Mouse (Mus musculus) macrophage (primary cell): ENCODE results near the gene Aass. TPM values are rescaled to one million over a fixed set of nuclear protein-coding genes. Genes with fewer than 3 reads are reported as not detected.
"Not testable (repeated sequence)": the region's sequence is repeated elsewhere in the genome, so short reads cannot be mapped to it uniquely, and the experiment has no call there.

ENCODE experiments used
- H3K27ac ChIP-seq: fragments of 350-480 bp; formaldehyde crosslinking; 2 replicates; pipeline ENCODE4 v1.9.0; 2021
- H3K36me3 ChIP-seq: fragments of 350-480 bp; formaldehyde crosslinking; 2 replicates; pipeline ENCODE4 v1.9.0; 2021; ENCODE audit errors: inconsistent target
- H3K4me3 ChIP-seq: fragments of 350-480 bp; formaldehyde crosslinking; 2 replicates; pipeline ENCODE4 v1.9.0; 2021; ENCODE audit errors: inconsistent target
- H3K79me2 ChIP-seq: fragments of 350-480 bp; formaldehyde crosslinking; 2 replicates; pipeline ENCODE4 v1.9.0; 2021; ENCODE audit errors: inconsistent target
- WGBS: methylation state at CpG from one replicate; pipeline ENCODE4 v1.1.7; 2026; ENCODE audit warnings: inconsistent platforms; ENCODE audit not compliant: missing documents; 5-methylcytosine and 5-hydroxymethylcytosine counted together
- polyA plus RNA-seq: library from polyadenylated mRNA; stranded (reverse); fragments of 250-400 nt; gene quantifications from 3 replicates; pipeline ENCODE4 v1.2.4, GENCODE M21; 2018; ENCODE audit warnings: inconsistent platforms
- total RNA-seq, 78 experiments: library from RNA; depleted of rRNA; stranded (reverse); fragments of 250-400 nt; gene quantifications; 1 replicate in 9 of 78; 2 replicates in 24 of 78; 3 replicates in 43 of 78; 4 replicates in 2 of 78; pipeline ENCODE4 v1.2.4; 2018; ENCODE audit warnings: inconsistent platforms in 56 of 78

Aass gene
- total RNA-seq (2018; cell fraction: chromatin; rRNA removed), result 1 to 10 TPM in 1 of 26 experiments, not detected in 25; 1.8 TPM
- not detected for total RNA-seq (2018; cell fraction: cytosol; rRNA removed)
- total RNA-seq (2018; cell fraction: nucleus; rRNA removed), result not detected
- not detected in 3 replicates for polyA plus RNA-seq

GRCm38 (mm10) chr6:23132573-23133181 is at the start of gene Aass:
Aass (minus strand) TSS chr6:23132986.
- Histone ChIP-seq H3K79me2 (no peaks in the 10 kb centered on the region), H3K36me3 (no peaks in the 10 kb centered on the region), H3K27ac (no peak within 1 kb of the TSS), H3K4me3 (no peak within 1 kb of the TSS)
- WGBS, result 2% methylated on average over 20 of the region's 20 CpGs

DNA sequence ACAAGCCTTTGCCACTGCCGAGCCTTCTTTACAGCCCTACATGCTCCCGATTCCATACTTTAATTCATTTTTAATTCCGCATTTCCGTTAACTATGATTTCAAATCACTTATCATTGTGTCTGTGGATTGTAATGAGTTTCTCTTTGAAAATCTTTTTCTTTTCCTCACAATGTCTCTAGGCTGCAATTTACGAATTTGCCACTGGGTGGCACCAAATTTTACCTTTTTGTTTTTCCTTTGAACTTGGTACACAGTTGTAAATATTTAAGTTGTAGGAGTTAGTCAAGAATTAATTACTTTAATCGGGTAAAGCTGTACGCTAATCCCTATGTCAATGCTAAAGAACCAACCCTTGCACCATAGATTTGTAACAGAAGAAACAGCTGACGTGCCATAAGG is 47.3 kb upstream of the Aass start:
- no peaks in the 10 kb centered on the region for H3K36me3 ChIP-seq
- H3K27ac ChIP-seq, result no peak overlapping the region
- H3K79me2 ChIP-seq, result no peaks in the 10 kb centered on the region
- H3K4me3 ChIP-seq, result no peak overlapping the region
- 29% methylated on average over 8 of the region's 8 CpGs for WGBS

- not testable (repeated sequence) for H3K27ac ChIP-seq, H3K4me3 ChIP-seq, H3K36me3 ChIP-seq, H3K79me2 ChIP-seq
- 57% methylated on average over 1 of the region's 2 CpGs for WGBS
Observed at GRCm38 (mm10) chr6:23163824-23164223, 31.0 kb upstream of the Aass start.

GRCm38 (mm10) chr6:23156357-23156756 is 23.6 kb upstream of the Aass start:
- not testable (repeated sequence) for H3K79me2 ChIP-seq, H3K4me3 ChIP-seq, H3K36me3 ChIP-seq, H3K27ac ChIP-seq
- WGBS, result 100% methylated on average over 1 of the region's 3 CpGs

GRCm38 (mm10) chr6:23153112-23153511 is 20.3 kb upstream of the Aass start:
- H3K27ac ChIP-seq, result no peak overlapping the region
- no peak overlapping the region for H3K4me3 ChIP-seq
- H3K79me2 ChIP-seq, result no peaks in the 10 kb centered on the region
- WGBS, result 100% methylated on average over 2 of the region's 2 CpGs
- no peaks in the 10 kb centered on the region for H3K36me3 ChIP-seq

GRCm38 (mm10) chr6:23147221-23147620 is 14.4 kb upstream of the Aass start:
- Histone ChIP-seq H3K27ac (no peak overlapping the region), H3K79me2 (no peaks in the 10 kb centered on the region), H3K4me3 (no peak overlapping the region), H3K36me3 (no peaks in the 10 kb centered on the region)
- 90% methylated on average over 1 of the region's 2 CpGs for WGBS

- H3K79me2 ChIP-seq, result no peaks in the 10 kb centered on the region
- H3K36me3 ChIP-seq, result no peaks in the 10 kb centered on the region
- no peak overlapping the region for H3K27ac ChIP-seq
- no peak overlapping the region for H3K4me3 ChIP-seq
Observed at GRCm38 (mm10) chr6:23143980-23144379, 11.2 kb upstream of the Aass start.

DNA sequence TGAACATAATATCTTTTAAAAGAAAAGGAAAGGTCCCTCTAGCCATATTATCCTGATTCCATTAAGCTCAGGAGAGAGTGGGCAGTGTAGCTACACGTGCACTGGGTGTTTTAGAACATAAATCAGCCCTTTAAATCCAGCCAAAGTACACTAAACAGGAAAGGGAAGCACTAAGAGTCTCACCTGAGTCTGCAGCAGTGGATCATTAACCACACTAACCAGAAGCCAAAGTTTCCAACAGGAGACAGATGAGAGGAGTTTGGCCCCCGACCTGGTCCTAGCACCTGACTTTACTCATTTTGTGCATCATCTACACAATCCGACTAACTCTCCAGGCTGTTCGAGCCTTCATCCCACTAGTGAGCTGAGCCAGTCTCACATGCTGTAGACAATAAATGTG is 1.8 kb downstream of the Aass start:
- whole genome bisulfite sequencing, result 54% methylated on average over 4 of the region's 4 CpGs
- H3K27ac ChIP-seq, result no peak overlapping the region
- H3K4me3 ChIP-seq, result no peak overlapping the region
- H3K36me3 ChIP-seq, result no peaks in the 10 kb centered on the region
- H3K79me2 ChIP-seq, result no peaks in the 10 kb centered on the region

GRCm38 (mm10) chr6:23129201-23129600 is 3.6 kb downstream of the Aass start:
- Histone ChIP-seq H3K36me3 (no peaks in the 10 kb centered on the region), H3K79me2 (no peaks in the 10 kb centered on the region), H3K4me3 (no peak overlapping the region), H3K27ac (no peak overlapping the region)
- 85% methylated on average over 4 of the region's 4 CpGs for WGBS

DNA sequence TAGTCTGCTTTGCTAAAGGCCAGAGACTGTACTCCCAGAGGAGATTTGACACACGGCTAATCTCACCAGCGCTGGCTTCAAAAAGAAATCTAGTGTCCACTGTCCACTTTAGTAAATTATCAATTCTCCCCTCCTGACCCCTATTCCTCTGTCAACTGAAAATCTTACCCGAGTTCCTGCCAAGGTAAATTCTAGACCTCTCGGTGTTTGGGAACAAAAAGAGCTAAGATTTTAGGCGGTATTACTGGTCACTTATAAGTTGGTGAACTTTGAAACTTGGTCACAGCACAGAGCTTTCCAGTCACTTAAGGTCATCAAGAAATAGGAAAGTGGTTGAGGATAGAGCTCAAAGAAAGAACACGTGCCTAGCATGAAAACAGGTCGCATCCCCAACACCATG is 6.1 kb downstream of the Aass start:
- Histone ChIP-seq H3K79me2 (no peaks in the 10 kb centered on the region), H3K4me3 (no peak overlapping the region), H3K36me3 (no peaks in the 10 kb centered on the region), H3K27ac (no peak overlapping the region)
- 83% methylated on average over 7 of the region's 7 CpGs for WGBS

- 73% methylated on average over 4 of the region's 5 CpGs for WGBS
- Histone ChIP-seq H3K27ac (no peak overlapping the region), H3K79me2 (no peaks in the 10 kb centered on the region), H3K4me3 (no peak overlapping the region), H3K36me3 (no peaks in the 10 kb centered on the region)
Observed at GRCm38 (mm10) chr6:23125831-23126230, 7.0 kb downstream of the Aass start.

- Histone ChIP-seq H3K27ac (no peak overlapping the region), H3K36me3 (no peaks in the 10 kb centered on the region), H3K79me2 (no peaks in the 10 kb centered on the region), H3K4me3 (no peak overlapping the region)
- WGBS, result 91% methylated on average over 2 of the region's 2 CpGs
Observed at GRCm38 (mm10) chr6:23124823-23125222, 8.0 kb downstream of the Aass start.

GRCm38 (mm10) chr6:23122934-23123333 is 9.9 kb downstream of the Aass start:
- H3K4me3 ChIP-seq, result no peak overlapping the region
- H3K79me2 ChIP-seq, result no peaks in the 10 kb centered on the region
- no peaks in the 10 kb centered on the region for H3K36me3 ChIP-seq
- WGBS, result 43% methylated on average over 3 of the region's 3 CpGs
- no peak overlapping the region for H3K27ac ChIP-seq

- no peaks in the 10 kb centered on the region for H3K79me2 ChIP-seq
- WGBS, result 81% methylated on average over 6 of the region's 6 CpGs
- H3K27ac ChIP-seq, result no peak overlapping the region
- H3K4me3 ChIP-seq, result no peak overlapping the region
- H3K36me3 ChIP-seq, result no peaks in the 10 kb centered on the region
Observed at GRCm38 (mm10) chr6:23114781-23115180, 18.0 kb downstream of the Aass start.

GRCm38 (mm10) chr6:23107069-23107468 is 25.7 kb downstream of the Aass start:
- Histone ChIP-seq H3K36me3 (no peaks in the 10 kb centered on the region), H3K27ac (no peak overlapping the region), H3K4me3 (no peak overlapping the region), H3K79me2 (no peaks in the 10 kb centered on the region)
- 93% methylated on average over 3 of the region's 4 CpGs for WGBS

- Histone ChIP-seq H3K79me2 (no peaks in the 10 kb centered on the region), H3K36me3 (no peaks in the 10 kb centered on the region), H3K4me3 (no peak overlapping the region), H3K27ac (no peak overlapping the region)
- 70% methylated on average over 4 of the region's 4 CpGs for WGBS
Observed at GRCm38 (mm10) chr6:23106373-23106772, 26.4 kb downstream of the Aass start.
